Mouse (Mus musculus) lung, postnatal 0 days (tissue): ENCODE results near the gene Smc3.

Source experiments
- CTCF ChIP-seq: IDR thresholded peaks from 2 replicates; pipeline ENCODE4 v1.5.1; 2016; ENCODE audit warnings: antibody characterized with exemption, mild to moderate bottlenecking
- EP300 ChIP-seq: IDR thresholded peaks from 2 replicates; pipeline ENCODE4 v1.6.1; 2016; ENCODE audit warnings: antibody characterized with exemption, mild to moderate bottlenecking, control low read depth

- TF ChIP-seq CTCF = no peak
- TF ChIP-seq EP300 = no peak
These were observed 45.8 kb upstream of the Smc3 start for GRCm38 (mm10) chr19:53554402-53554801.
